7 mouse cellular contexts compared by ENCODE assay signal in the genomic region with DNA sequence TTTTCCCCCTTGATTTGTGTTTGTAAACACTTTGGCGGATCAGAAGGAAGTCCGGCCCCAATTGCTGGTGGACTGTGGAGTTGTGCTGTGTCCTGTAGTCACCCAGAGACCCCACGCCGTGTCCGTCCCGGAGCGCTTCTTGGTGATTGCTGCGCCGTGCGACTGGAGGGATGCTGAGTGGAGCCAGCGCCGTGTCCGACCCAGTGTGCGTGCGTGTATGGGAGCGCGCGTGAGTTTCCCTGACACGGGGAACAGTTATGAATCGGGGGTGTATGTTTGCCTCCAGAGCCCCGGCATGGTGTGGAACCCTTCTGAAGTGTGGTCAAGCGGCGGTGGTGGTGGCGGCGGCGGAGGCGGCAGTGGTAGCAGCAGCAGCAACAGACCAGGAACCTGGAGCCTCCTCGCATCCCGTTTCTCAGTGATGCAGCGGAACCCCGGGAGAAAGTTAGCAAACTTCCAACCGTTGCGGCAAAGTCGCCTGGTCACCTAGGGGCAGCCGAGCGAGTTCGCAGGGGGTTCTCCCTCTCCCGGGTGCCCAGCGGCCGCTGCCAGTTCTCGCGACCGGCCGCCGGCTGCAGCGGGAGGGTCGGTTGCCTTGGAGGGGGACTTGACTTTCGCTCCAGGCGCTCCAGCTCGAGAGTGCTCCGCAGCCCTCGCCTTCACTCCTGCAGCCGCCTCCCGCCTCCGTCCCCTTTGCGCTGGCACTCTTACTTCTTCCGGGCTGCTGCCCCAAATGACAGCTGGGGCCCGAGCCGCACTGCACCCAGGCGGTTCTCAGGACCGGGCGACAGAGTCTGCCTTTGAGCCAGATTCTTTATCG. TPM values are rescaled to one million over a fixed set of nuclear protein-coding genes. Genes with fewer than 3 reads are reported as not detected.
DNase-seq lines count a peak whose midpoint lies in the region; ATAC-seq and TF ChIP-seq lines count a peak whose summit lies in the region.

No protein-coding gene starts in this region.

- no peaks in the 10 kb centered on the region for H3K9me3 ChIP-seq in heart, embryonic 10.5 days
- no peaks in the 10 kb centered on the region for H3K9me3 ChIP-seq in kidney, postnatal 0 days (replicated peaks; ENCODE audit: low read length)

- H3K79me2 ChIP-seq in C2C12 (ENCODE audit: control insufficient read depth, insufficient read depth), result no peaks in the 10 kb centered on the region

- DNase-seq in R1 (ENCODE audit: low read depth, low spot score), result peak; percentile 58
- DNase-seq in embryo, embryonic 10.5 days (ENCODE audit: low spot score), result peak; percentile 64
- peak; percentile 81 for DNase-seq in heart, embryonic 10.5 days (ENCODE audit: low spot score)
- peak; percentile 50 for DNase-seq in kidney, postnatal 0 days (ENCODE audit: low spot score)
- DNase-seq in lung, postnatal 14 days, result peak; percentile 49
- DNase-seq in retina, postnatal 1 day, result peak; percentile 65

- peak overlapping the region; percentile 90 for H3K27ac ChIP-seq in heart, embryonic 10.5 days
- no peak overlapping the region for H3K27ac ChIP-seq in kidney, postnatal 0 days

- TF ChIP-seq CTCF in C2C12 (IDR thresholded peaks at IDR 0.05; ENCODE audit: control insufficient read depth, insufficient read depth, insufficient read length), result no peak
- TF ChIP-seq CTCF in kidney, postnatal 0 days (IDR thresholded peaks at IDR 0.05; ENCODE audit: low read depth), result no peak

- peak overlapping the region; percentile 37 for H3K4me3 ChIP-seq in C2C12 (ENCODE audit: insufficient read depth, poor library complexity, severe bottlenecking)
- H3K4me3 ChIP-seq in heart, embryonic 10.5 days, result peak overlapping the region; percentile 81
- H3K4me3 ChIP-seq in kidney, postnatal 0 days (replicated peaks; ENCODE audit: low read depth, low read length), result peak overlapping the region; percentile 53

- H3K27me3 ChIP-seq in C2C12 (ENCODE audit: control insufficient read depth, insufficient read depth, insufficient read length), result no peaks in the 10 kb centered on the region
- H3K27me3 ChIP-seq in heart, embryonic 10.5 days (ENCODE audit: insufficient read depth, poor library complexity, severe bottlenecking), result peaks cover 36% of the 10 kb centered on the region
- peaks cover 36% of the 10 kb centered on the region for H3K27me3 ChIP-seq in kidney, postnatal 0 days (ENCODE audit: insufficient read depth, low read length)

- H3K36me3 ChIP-seq in C2C12 (ENCODE audit: control insufficient read depth, insufficient read depth), result no peaks in the 10 kb centered on the region
- H3K36me3 ChIP-seq in heart, embryonic 10.5 days, result no peaks in the 10 kb centered on the region
- no peaks in the 10 kb centered on the region for H3K36me3 ChIP-seq in kidney, postnatal 0 days (ENCODE audit: insufficient read depth, low read length)

- under 1% methylated on average over 62 of the region's 63 CpGs for WGBS in heart, embryonic 10.5 days
- WGBS in kidney, postnatal 0 days, result under 1% methylated on average over 57 of the region's 63 CpGs

- ATAC-seq in kidney, postnatal 0 days (replicated peaks; ENCODE audit: low FRiP score, low read depth), result no peak

- H3ac ChIP-seq in C2C12 (ENCODE audit: control insufficient read depth, insufficient read length, low read depth), result peak overlapping the region; percentile 94

- peak overlapping the region; percentile 53 for H3K9ac ChIP-seq in kidney, postnatal 0 days (ENCODE audit: low read depth, low read length)

- peaks cover 33% of the 10 kb centered on the region; the same call in 1 of the 2 replicates for H3K4me1 ChIP-seq in heart, embryonic 10.5 days
- H3K4me1 ChIP-seq in kidney, postnatal 0 days (replicated peaks; ENCODE audit: insufficient read depth, low read length), result peaks cover 6% of the 10 kb centered on the region

- H3K79me3 ChIP-seq in C2C12 (ENCODE audit: low read depth), result no peaks in the 10 kb centered on the region

- H3K4me2 ChIP-seq in kidney, postnatal 0 days (ENCODE audit: low read length), result peak overlapping the region; percentile 89

TF ChIP-seq in C2C12, 6 proteins besides CTCF, POLR2A, EP300 and RAD21:
- no peak for TF ChIP-seq MAX (IDR thresholded peaks at IDR 0.05)
- no peak for TF ChIP-seq MYOG (IDR thresholded peaks at IDR 0.05; ENCODE audit: control insufficient read depth, extremely low read depth, insufficient read length)
- no peak for TF ChIP-seq USF1 (IDR thresholded peaks at IDR 0.05; ENCODE audit: low read depth)
- no peak for TF ChIP-seq FOSL1 (IDR thresholded peaks at IDR 0.05; ENCODE audit: insufficient read depth, low read length, poor library complexity, severe bottlenecking)
- no peak for TF ChIP-seq CEBPB (IDR thresholded peaks at IDR 0.05; ENCODE audit: low read depth)
- TF ChIP-seq MYOD1 (IDR thresholded peaks at IDR 0.05; ENCODE audit: control insufficient read depth, insufficient read length, low read depth), result no peak

RNA-seq across cellular contexts. Expression of gene Creb5, which starts 0.7 kb away (rescaled TPM):
- polyA plus RNA-seq in C2C12 (2012; fragmentation: generic; extraction: Trizol), result 1.5 TPM
- 15.4 and 20.5 TPM in 2 replicates for polyA plus RNA-seq in heart, embryonic 10.5 days (2016; fragmentation: Nextera tagmentation; extraction: Ambion mirVana)
- 1.6 and 2.1 TPM in 2 replicates for polyA plus RNA-seq in kidney, postnatal 0 days (2015; fragmentation: Nextera tagmentation; extraction: Ambion mirVana)
